Mouse (Mus musculus): ENCODE results near the gene Lrpprc. TPM values are rescaled to one million over a fixed set of nuclear protein-coding genes. Genes with fewer than 3 reads are reported as not detected.

Lrpprc gene
- total RNA-seq, 1 experiment from 2014 or later: 68.4 TPM

- no peak for ATAC-seq (replicated peaks in 1 of 2; ENCODE audit: insufficient read depth in 1 of 2, low FRiP score in 2 of 2, low TSS enrichment in 1 of 2, low read depth in 1 of 2, poor library complexity in 2 of 2, severe bottlenecking in 2 of 2)
These were observed 53.9 kb downstream of the Lrpprc start for GRCm38 (mm10) chr17:84736719-84737118.

GRCm38 (mm10) chr17:84732612-84733011 lies 58.0 kb downstream of the Lrpprc start:
- ATAC-seq (replicated peaks in 1 of 2; ENCODE audit: insufficient read depth in 1 of 2, low FRiP score in 2 of 2, low TSS enrichment in 1 of 2, low read depth in 1 of 2, poor library complexity in 2 of 2, severe bottlenecking in 2 of 2): no peak

DNA sequence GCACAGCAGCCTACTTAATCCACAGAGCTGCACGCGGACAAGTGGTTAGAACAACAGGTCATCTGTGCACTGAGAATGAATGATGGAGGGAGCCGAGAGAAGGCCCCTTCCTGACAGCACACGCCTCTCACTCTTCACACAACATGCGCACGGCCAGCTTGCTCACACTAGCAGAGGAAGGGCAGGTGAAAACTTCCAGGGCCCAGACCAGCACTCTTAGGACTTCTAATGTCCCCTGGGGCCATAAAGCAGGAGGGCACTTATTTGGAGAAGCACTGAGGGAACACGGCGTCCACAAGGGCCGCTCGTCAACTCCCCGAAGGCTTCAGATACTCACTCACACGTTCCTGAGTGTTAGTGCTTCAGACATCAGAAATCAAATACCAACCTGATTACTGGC lies 59.2 kb downstream of the Lrpprc start:
- no peak for ATAC-seq (replicated peaks in 1 of 2; ENCODE audit: insufficient read depth in 1 of 2, low FRiP score in 2 of 2, low TSS enrichment in 1 of 2, low read depth in 1 of 2, poor library complexity in 2 of 2, severe bottlenecking in 2 of 2)

GRCm38 (mm10) chr17:84729140-84729539 lies 61.4 kb downstream of the Lrpprc start:
- no peak for ATAC-seq (replicated peaks in 1 of 2; ENCODE audit: insufficient read depth in 1 of 2, low FRiP score in 2 of 2, low TSS enrichment in 1 of 2, low read depth in 1 of 2, poor library complexity in 2 of 2, severe bottlenecking in 2 of 2)

DNA sequence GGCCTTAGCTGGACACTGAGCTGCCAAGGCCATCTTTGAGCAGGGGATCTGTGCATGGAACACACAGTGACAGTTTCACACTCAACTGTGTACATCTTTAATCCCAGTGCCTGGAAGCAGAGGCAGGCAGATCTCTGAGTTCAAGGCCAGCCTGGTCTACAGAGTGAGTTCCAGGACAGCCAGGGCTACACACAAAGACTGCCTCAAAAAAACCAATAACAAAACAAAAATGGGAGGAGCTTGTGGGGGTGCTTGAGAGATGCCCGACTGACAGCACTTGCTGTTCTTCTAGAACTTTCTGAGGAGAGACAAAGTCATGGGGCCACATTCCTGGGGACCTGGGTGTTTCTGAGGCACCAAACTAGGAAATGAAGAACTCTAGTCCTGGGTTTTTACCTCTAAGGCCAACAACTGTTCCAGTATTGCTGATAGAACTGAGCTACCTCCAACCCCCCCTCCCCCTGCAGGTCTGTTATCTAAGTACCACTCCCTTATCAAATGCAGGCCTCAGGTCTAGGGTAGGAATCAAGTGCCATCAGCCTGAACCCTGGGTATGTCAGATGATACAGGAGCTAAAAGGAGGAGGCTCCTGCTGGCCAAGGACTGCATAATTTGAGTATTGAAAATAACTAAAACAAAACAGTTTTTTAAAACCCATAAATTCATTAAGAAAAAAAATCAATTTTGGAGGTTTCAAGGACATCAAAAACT lies 62.2 kb downstream of the Lrpprc start:
- ATAC-seq (replicated peaks in 1 of 2; ENCODE audit: insufficient read depth in 1 of 2, low FRiP score in 2 of 2, low TSS enrichment in 1 of 2, low read depth in 1 of 2, poor library complexity in 2 of 2, severe bottlenecking in 2 of 2): no peak

GRCm38 (mm10) chr17:84725163-84725562 lies 65.4 kb downstream of the Lrpprc start:
- no peak for ATAC-seq (replicated peaks in 1 of 2; ENCODE audit: insufficient read depth in 1 of 2, low FRiP score in 2 of 2, low TSS enrichment in 1 of 2, low read depth in 1 of 2, poor library complexity in 2 of 2, severe bottlenecking in 2 of 2)

- no peak for ATAC-seq (replicated peaks in 1 of 2; ENCODE audit: insufficient read depth in 1 of 2, low FRiP score in 2 of 2, low TSS enrichment in 1 of 2, low read depth in 1 of 2, poor library complexity in 2 of 2, severe bottlenecking in 2 of 2)
These were observed 66.6 kb downstream of the Lrpprc start for GRCm38 (mm10) chr17:84724028-84724427.

DNA sequence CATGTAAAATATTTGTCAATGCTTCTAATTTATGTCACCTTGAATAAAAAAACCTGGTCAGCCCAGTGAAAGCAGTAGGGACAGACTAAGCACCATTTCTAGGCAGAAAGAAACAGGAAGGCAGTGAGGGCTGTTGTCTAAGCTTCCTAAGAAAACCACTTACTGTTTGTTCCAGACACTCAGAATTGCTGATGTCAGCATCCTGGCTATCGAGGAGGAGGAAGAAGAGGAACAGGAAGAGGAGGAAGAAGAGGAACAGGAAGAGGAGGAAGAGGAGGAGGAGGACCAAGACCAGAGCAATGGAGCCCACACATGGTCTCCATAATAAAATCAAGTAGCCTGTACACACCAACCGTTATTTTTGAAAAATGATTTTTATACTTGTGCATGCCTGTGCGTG lies 71.5 kb downstream of the Lrpprc start:
- ATAC-seq (replicated peaks in 1 of 2; ENCODE audit: insufficient read depth in 1 of 2, low FRiP score in 2 of 2, low TSS enrichment in 1 of 2, low read depth in 1 of 2, poor library complexity in 2 of 2, severe bottlenecking in 2 of 2): no peak

GRCm38 (mm10) chr17:84717416-84717815 lies 73.2 kb downstream of the Lrpprc start:
- ATAC-seq (replicated peaks in 1 of 2; ENCODE audit: insufficient read depth in 1 of 2, low FRiP score in 2 of 2, low TSS enrichment in 1 of 2, low read depth in 1 of 2, poor library complexity in 2 of 2, severe bottlenecking in 2 of 2): no peak

GRCm38 (mm10) chr17:84716252-84716872 lies 74.2 kb downstream of the Lrpprc start:
- no peak for ATAC-seq (replicated peaks in 1 of 2; ENCODE audit: insufficient read depth in 1 of 2, low FRiP score in 2 of 2, low TSS enrichment in 1 of 2, low read depth in 1 of 2, poor library complexity in 2 of 2, severe bottlenecking in 2 of 2)

DNA sequence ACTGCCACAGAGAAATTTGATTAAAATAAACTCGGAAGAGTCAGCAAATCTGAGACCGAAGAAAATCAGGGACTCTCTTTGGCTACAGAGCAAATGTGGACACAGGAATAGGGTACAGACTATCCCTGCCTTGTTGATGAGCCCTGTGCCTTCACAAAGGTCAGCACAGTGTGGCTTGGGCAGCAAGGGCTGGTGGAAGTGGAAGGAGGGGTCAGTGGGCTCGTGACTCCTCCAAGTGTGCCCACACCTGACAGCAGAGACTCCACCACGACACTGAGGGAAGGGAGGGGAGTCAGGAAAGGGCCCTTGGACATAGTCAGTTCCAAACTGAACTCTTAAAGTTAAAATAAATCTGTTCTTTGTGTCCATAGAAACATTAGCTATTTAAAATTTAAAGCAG lies 75.7 kb downstream of the Lrpprc start:
- no peak for ATAC-seq (replicated peaks in 1 of 2; ENCODE audit: insufficient read depth in 1 of 2, low FRiP score in 2 of 2, low TSS enrichment in 1 of 2, low read depth in 1 of 2, poor library complexity in 2 of 2, severe bottlenecking in 2 of 2)

DNA sequence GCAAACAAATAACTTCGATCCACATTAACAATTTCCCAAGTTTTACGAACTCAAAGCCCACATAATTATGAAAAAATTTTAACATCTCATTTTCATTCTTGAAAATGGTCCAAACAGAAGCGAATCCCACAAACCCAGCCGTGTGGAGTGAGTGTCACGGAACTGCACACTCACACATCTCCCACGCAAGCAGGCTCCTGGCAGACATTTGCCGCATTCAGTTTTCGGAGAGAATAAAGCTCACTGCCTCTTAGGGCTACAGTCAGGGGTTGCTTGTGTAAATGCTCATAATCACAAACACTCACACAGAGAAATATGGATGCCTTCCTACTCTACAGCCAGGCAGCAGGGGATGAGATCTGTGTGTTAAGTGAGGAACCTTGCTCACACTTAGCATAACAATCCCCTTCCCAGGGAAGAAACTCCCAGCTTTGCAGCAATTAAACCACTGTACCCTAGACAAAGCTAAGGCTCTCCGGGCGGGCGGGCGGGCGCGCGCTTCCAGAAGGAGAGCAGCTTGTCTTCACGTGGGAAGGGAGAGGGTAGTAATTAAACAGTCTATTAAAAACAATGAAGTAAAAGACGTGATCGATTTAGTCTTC lies 76.9 kb downstream of the Lrpprc start:
- ATAC-seq (replicated peaks in 1 of 2; ENCODE audit: insufficient read depth in 1 of 2, low FRiP score in 2 of 2, low TSS enrichment in 1 of 2, low read depth in 1 of 2, poor library complexity in 2 of 2, severe bottlenecking in 2 of 2): no peak

DNA sequence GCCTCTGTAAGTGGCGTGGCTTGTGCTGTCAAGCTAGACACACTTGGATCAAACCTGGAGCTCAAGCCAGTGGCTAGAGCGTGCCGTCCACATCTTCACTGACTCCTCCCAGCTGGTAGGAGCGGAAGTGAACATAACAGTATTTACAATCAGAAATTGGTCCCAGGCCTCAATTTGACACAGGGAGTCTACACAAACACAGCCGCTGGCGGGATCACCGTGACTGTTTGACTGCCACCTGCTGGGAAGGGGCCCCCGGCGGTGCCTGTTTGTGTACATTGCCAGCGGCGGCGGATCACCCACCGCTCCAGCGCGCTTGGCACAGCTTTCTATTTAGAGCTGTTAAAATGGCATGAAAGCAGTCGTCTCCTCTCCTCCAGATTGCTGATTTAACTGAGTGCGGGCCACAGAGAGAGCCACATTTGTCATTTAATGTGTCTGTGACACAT lies 81.2 kb downstream of the Lrpprc start:
- no peak for ATAC-seq (replicated peaks in 1 of 2; ENCODE audit: insufficient read depth in 1 of 2, low FRiP score in 2 of 2, low TSS enrichment in 1 of 2, low read depth in 1 of 2, poor library complexity in 2 of 2, severe bottlenecking in 2 of 2)

- ATAC-seq (replicated peaks in 1 of 2; ENCODE audit: insufficient read depth in 1 of 2, low FRiP score in 2 of 2, low TSS enrichment in 1 of 2, low read depth in 1 of 2, poor library complexity in 2 of 2, severe bottlenecking in 2 of 2): no peak
These were observed 81.8 kb downstream of the Lrpprc start for GRCm38 (mm10) chr17:84708818-84709217.

GRCm38 (mm10) chr17:84707407-84707806 lies 83.2 kb downstream of the Lrpprc start:
- ATAC-seq (replicated peaks in 1 of 2; ENCODE audit: insufficient read depth in 1 of 2, low FRiP score in 2 of 2, low TSS enrichment in 1 of 2, low read depth in 1 of 2, poor library complexity in 2 of 2, severe bottlenecking in 2 of 2): no peak

GRCm38 (mm10) chr17:84698727-84699126 lies 91.9 kb downstream of the Lrpprc start:
- peak; percentile 61 to 77 for ATAC-seq (replicated peaks in 1 of 2; ENCODE audit: insufficient read depth in 1 of 2, low FRiP score in 2 of 2, low TSS enrichment in 1 of 2, low read depth in 1 of 2, poor library complexity in 2 of 2, severe bottlenecking in 2 of 2)

- ATAC-seq (replicated peaks in 1 of 2; ENCODE audit: insufficient read depth in 1 of 2, low FRiP score in 2 of 2, low TSS enrichment in 1 of 2, low read depth in 1 of 2, poor library complexity in 2 of 2, severe bottlenecking in 2 of 2): no peak
These were observed 94.1 kb downstream of the Lrpprc start for GRCm38 (mm10) chr17:84696537-84696936.

DNA sequence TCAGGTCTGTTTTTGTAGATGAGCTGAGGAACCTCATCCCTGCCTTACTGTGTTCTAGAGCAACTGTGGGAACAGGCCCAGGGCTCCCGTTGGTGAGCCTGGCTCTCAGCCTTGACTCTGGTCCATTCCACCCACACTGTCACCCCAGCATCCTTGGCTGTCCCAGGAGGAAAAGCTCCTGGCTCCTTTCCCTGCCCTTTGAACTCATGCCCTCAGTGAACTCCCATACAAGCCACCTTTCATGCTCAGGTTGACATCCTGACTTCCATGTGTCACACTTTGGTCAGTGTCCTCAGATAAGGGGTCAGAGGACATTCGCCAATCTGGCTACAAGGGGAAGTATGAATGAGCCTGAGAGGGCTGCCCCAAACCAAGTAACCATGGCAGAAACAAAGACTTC lies 96.8 kb downstream of the Lrpprc start:
- ATAC-seq (replicated peaks in 1 of 2; ENCODE audit: insufficient read depth in 1 of 2, low FRiP score in 2 of 2, low TSS enrichment in 1 of 2, low read depth in 1 of 2, poor library complexity in 2 of 2, severe bottlenecking in 2 of 2): no peak

DNA sequence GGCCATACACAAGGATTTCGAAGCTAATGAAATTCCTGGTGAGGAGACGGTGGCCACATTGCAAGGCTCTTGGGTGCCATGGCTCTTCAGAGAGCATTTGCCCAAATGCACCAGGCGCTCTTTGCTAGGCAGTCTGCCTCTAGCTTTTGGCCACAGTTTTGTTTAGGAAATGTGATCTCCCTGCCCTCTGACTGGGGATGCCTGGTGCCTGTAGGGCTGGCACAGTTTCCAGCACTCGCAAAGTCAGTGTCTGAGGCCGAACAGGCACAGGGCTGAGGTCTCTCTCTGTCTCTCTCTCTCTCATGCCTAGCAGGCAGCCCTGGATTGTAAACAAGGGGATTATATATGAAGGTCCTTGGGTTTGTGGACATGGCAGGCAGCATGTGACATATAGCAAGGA lies 100.5 kb downstream of the Lrpprc start:
- ATAC-seq (replicated peaks in 1 of 2; ENCODE audit: insufficient read depth in 1 of 2, low FRiP score in 2 of 2, low TSS enrichment in 1 of 2, low read depth in 1 of 2, poor library complexity in 2 of 2, severe bottlenecking in 2 of 2): no peak
